Mouse (Mus musculus) intestine, embryonic 16.5 days (tissue): ENCODE measurements around the gene Tmem80. TPM values are rescaled to one million over a fixed set of nuclear protein-coding genes. Genes with fewer than 3 reads are reported as not detected.

Experiments
- ATAC-seq: fragments of 200-750 bp; cut with Nextera tagmentation; 2 replicates; pipeline ENCODE4 v1.8.0; 2017; ENCODE audit warnings: moderate TSS enrichment, moderate library complexity
- H3K27ac ChIP-seq: fragments of 300-500 bp; sonication (generic); 2 replicates; pipeline ENCODE4 v1.5.1; 2014; ENCODE audit warnings: mild to moderate bottlenecking, low read length
- H3K27me3 ChIP-seq: fragments of 300-500 bp; sonication (generic); replicated peaks from 2 replicates; pipeline ENCODE4 v1.6.1; 2014; ENCODE audit warnings: low read length, control low read depth, mixed read lengths; ENCODE audit not compliant: control insufficient read depth, insufficient read depth
- H3K36me3 ChIP-seq: fragments of 300-500 bp; sonication (generic); 2 replicates; pipeline ENCODE4 v1.6.1; 2014; ENCODE audit warnings: low read length, control low read depth; ENCODE audit not compliant: control insufficient read depth, insufficient read depth
- H3K4me1 ChIP-seq: fragments of 300-500 bp; sonication (generic); 2 replicates; pipeline ENCODE4 v1.6.1; 2014; ENCODE audit warnings: low read length, control low read depth, mixed read lengths; ENCODE audit not compliant: control insufficient read depth, insufficient read depth
- H3K4me2 ChIP-seq: fragments of 300-500 bp; sonication (generic); 2 replicates; pipeline ENCODE4 v1.6.1; 2014; ENCODE audit warnings: low read depth, low read length, control low read depth
- H3K4me3 ChIP-seq: fragments of 300-500 bp; sonication (generic); 2 replicates; pipeline ENCODE4 v1.5.1; 2014; ENCODE audit warnings: mild to moderate bottlenecking, low read length
- H3K9ac ChIP-seq: fragments of 300-500 bp; sonication (generic); 2 replicates; pipeline ENCODE4 v1.6.1; 2014; ENCODE audit warnings: low read depth, low read length
- H3K9me3 ChIP-seq: fragments of 300-500 bp; sonication (generic); 2 replicates; pipeline ENCODE4 v1.6.1; 2016; ENCODE audit warnings: low read length, control low read depth; ENCODE audit not compliant: control insufficient read depth
- WGBS: fragments of 180-500 bp; shearing (Covaris S2); extraction: QIAGEN DNeasy Blood & Tissue Kit; methylation state at CpG from one replicate; pipeline ENCODE4 v1.1.7; 2014; 5-methylcytosine and 5-hydroxymethylcytosine counted together
- polyA plus RNA-seq: library from polyadenylated mRNA; unstranded; fragments of >200 nt; fragmentation: Nextera tagmentation; extraction: Ambion mirVana; gene quantifications from 2 replicates; pipeline ENCODE4 v1.2.1, GENCODE M21; 2015

Tmem80 gene
- polyA plus RNA-seq, 1 experiment from 2014 or later: 34.2 TPM

DNA sequence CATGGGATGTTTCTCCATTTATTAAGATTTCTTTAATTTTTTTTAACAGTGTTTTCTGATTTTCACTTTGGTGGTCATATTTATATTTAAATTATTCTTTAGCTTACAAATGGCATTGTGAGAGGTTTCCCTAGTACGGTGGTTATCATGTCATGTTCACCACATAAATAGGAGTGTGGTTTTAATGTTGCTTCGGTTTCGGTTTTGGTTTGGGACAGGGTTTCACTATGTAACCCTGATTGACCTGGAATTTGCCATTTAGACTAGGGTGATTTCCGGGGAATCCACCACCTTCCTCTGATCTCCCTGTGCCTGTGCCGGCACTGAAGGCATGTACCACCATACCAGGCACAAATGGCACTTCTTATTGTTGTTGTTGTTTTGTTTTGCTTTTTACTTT is 17.2 kb downstream of the Tmem80 start:
- Histone ChIP-seq H3K27ac (no peak overlapping the region), H3K4me3 (no peak overlapping the region), H3K4me2 (no peak overlapping the region), H3K4me1 (peaks cover 25% of the 10 kb centered on the region), H3K27me3 (no peaks in the 10 kb centered on the region), H3K9ac (no peak overlapping the region), H3K36me3 (no peaks in the 10 kb centered on the region; the same call in 1 of the 2 replicates), H3K9me3 (no peaks in the 10 kb centered on the region)
- WGBS: 87% methylated on average over 5 of the region's 5 CpGs
- ATAC-seq: no peak

DNA sequence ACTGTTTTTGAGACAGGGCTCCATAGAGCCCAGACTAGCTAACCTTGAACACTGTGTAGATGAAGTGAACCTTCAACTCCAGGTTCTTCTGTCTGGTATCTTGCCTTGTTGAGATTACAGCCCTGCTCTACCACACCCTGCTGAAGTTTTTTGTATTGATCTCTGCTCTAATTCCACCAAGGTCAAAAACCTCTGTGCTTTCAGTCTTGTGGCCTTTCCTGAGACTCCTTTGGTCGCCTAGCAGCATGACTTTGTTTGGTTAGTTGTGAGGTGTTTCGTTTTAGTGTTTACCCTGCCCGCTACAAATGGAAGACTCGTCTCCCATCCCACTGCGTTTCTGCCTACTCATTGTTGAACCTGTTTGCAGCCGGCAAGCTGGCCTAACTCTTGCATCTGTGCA is 23.5 kb downstream of the Tmem80 start:
- Histone ChIP-seq H3K4me3 (no peak overlapping the region), H3K27ac (peak overlapping the region; percentile 63)
- 44% methylated on average over 6 of the region's 6 CpGs for WGBS

DNA sequence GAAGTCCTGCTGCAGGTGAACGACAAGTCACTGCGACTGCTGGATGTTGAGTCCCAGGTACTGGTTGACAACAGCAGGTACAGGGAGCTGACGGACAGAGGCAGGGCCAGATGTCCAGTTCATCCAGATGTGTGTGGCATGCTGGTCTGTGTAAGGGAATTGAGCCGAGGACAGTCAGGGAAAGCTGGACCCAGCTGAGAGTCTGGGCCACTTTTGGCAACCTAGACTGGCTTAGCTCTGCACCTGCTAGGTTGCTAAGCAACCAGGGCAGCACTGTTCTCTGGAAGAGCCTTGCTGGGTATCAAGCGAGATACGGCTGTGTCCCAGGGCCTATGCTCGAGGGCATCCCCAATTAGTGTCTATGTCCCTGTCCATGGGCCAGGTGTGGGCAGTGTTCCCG is 27.5 kb downstream of the Tmem80 start:
- H3K4me3 ChIP-seq: no peak overlapping the region
- no peaks in the 10 kb centered on the region for H3K27me3 ChIP-seq
- WGBS: 81% methylated on average over 8 of the region's 8 CpGs

More for the DNA sequence above, 23.5 kb downstream of the Tmem80 start:
- H3K27me3 ChIP-seq: no peaks in the 10 kb centered on the region
- H3K4me1 ChIP-seq: peaks cover 7% of the 10 kb centered on the region; the same call in 1 of the 2 replicates
- H3K4me2 ChIP-seq: peak overlapping the region; percentile 21; the same call in 1 of the 2 replicates
- no peaks in the 10 kb centered on the region for H3K9me3 ChIP-seq
- no peak overlapping the region for H3K9ac ChIP-seq
- ATAC-seq: peak; percentile 83
- H3K36me3 ChIP-seq: 0 out of 2 replicates have a peak, but pooled peaks cover under 1% of the 10 kb centered on the region

DNA sequence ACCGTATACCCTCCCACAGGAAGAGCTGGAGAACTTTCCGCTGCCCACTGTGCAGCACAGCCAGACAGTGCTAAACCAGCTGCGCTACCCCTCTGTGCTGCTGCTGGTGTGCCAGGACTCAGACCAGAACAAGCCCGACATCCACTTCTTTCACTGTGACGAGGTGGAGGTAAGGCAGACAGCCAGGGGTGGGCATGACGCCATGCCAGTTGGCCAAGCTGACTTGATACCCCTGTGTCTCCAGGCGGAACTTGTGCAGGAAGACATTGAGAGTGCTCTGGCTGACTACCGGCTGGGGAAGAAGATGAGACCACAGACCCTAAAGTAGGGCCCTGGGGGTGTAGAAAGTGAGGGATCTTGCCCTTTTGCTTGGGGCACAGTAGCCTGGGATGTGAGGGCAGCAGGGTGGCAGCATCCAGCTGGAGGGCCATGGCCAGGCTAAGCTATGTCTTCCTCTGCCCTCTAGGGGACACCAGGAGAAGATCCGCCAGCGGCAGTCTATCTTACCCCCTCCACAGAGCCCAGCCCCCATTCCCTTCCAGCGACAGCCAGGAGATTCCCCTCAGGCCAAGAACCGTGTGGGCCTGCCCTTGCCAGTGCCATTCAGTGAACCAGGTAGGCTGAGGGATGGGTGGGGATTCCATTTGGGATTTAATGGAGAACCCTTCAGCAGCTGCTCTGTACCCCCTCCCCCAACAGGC is 28.2 kb downstream of the Tmem80 start:
- 64% methylated on average over 12 of the region's 12 CpGs for WGBS

More for the DNA sequence above, 27.5 kb downstream of the Tmem80 start:
- Histone ChIP-seq H3K4me2 (no peak overlapping the region), H3K4me1 (peaks cover 7% of the 10 kb centered on the region; the same call in 1 of the 2 replicates), H3K36me3 (0 out of 2 replicates have a peak, but pooled peaks cover 3% of the 10 kb centered on the region), H3K27ac (no peak overlapping the region), H3K9me3 (no peaks in the 10 kb centered on the region), H3K9ac (no peak overlapping the region)
- no peak for ATAC-seq

DNA sequence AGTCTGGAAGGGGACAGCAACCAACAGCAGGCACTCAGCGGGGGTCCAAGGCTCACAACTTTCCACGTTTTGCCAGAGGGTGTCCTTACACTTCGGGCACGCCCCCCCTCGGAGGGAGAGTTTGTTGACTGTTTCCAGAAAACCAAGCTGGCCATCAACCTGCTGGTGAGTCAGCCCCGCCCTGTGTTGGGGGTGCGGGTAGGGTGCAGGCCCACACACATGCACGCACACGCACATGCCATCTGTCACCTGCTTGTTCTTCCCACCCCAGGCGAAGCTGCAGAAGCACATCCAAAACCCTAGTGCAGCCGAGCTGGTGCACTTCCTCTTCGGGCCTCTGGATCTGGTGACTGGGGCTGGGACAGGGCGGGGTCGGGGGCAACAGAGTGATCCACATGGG is 29.4 kb downstream of the Tmem80 start:
- no peaks in the 10 kb centered on the region for H3K9me3 ChIP-seq
- H3K4me1 ChIP-seq: peaks cover 9% of the 10 kb centered on the region; the same call in 1 of the 2 replicates
- no peak overlapping the region for H3K9ac ChIP-seq
- no peak overlapping the region for H3K4me3 ChIP-seq
- H3K27me3 ChIP-seq: no peaks in the 10 kb centered on the region
- no peak overlapping the region for H3K4me2 ChIP-seq
- H3K36me3 ChIP-seq: 0 out of 2 replicates have a peak, but pooled peaks cover 3% of the 10 kb centered on the region
- WGBS: 73% methylated on average over 14 of the region's 14 CpGs
- ATAC-seq: no peak; the same call in 1 of the 2 replicates
- no peak overlapping the region for H3K27ac ChIP-seq

More for the DNA sequence above, 28.2 kb downstream of the Tmem80 start:
- H3K9ac ChIP-seq: no peak overlapping the region
- H3K9me3 ChIP-seq: no peaks in the 10 kb centered on the region
- peaks cover 9% of the 10 kb centered on the region for H3K4me1 ChIP-seq
- H3K27ac ChIP-seq: no peak overlapping the region
- no peak overlapping the region for H3K4me3 ChIP-seq
- 0 out of 2 replicates have a peak, but pooled peaks have one; percentile 26 for ATAC-seq
- 0 out of 2 replicates have a peak, but pooled peaks cover 3% of the 10 kb centered on the region for H3K36me3 ChIP-seq
- no peak overlapping the region for H3K4me2 ChIP-seq
- H3K27me3 ChIP-seq: no peaks in the 10 kb centered on the region

DNA sequence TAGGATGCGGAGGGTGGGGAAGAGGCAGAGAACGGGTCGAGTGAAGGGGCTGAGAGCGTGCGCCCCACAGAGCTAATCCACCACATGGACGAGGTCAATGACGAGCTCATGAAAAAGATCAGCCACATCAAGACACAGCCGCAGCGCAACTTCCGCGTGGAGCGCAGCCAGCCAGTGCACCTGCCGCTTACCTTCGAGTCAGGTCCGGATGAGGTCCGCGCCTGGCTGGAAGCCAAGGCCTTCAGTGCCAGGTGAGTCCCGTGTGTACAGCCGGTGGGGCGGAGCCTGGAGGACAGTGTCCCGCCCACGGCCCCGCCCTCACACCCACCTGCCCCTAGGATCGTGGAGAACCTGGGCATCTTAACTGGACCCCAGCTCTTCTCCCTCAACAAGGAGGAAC is 34.0 kb downstream of the Tmem80 start:
- H3K9ac ChIP-seq: no peak overlapping the region
- peak; percentile 77 for ATAC-seq
- no peaks in the 10 kb centered on the region for H3K9me3 ChIP-seq
- H3K36me3 ChIP-seq: no peaks in the 10 kb centered on the region
- WGBS: 15% methylated on average over 24 of the region's 24 CpGs
- peaks cover 9% of the 10 kb centered on the region; the same call in 1 of the 2 replicates for H3K4me1 ChIP-seq
- no peak overlapping the region for H3K4me2 ChIP-seq
- peak overlapping the region; percentile 69; the same call in 1 of the 2 replicates for H3K27ac ChIP-seq
- no peak overlapping the region for H3K4me3 ChIP-seq
- no peaks in the 10 kb centered on the region for H3K27me3 ChIP-seq

DNA sequence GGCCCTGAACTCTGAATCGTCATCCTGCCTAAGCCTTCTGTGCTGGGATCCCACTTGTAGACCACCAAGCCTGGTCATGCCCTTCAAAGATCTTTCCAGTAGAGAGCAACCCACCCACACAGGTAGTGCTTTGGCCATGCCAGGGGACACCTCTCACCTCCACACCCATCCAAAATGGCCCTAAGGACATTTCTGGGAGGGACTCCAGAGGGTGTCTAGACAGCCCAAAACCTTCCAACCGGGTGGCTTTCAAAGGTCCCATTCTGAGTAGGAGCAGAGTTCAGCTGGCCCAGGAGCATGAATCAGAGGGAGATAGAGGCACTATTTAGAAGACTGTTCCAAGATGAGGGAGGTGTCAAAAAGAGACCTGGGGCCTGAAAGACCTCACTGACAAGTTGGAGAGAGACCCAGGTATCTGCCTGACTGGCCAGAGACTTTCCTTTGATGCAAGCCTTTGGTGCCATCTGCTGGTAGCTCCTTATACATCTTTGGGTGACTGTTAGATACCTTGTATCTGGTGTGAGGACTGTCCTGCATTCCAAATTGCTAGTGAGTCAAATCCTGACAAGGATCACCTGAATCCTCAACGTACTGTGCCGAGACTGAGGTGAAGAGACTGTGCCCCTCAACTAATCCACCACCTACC is 35.7 kb downstream of the Tmem80 start:
- H3K36me3 ChIP-seq: no peaks in the 10 kb centered on the region
- no peak overlapping the region for H3K4me2 ChIP-seq
- no peak overlapping the region for H3K9ac ChIP-seq
- WGBS: 60% methylated on average over 4 of the region's 4 CpGs
- H3K9me3 ChIP-seq: no peaks in the 10 kb centered on the region
- peaks cover 9% of the 10 kb centered on the region; the same call in 1 of the 2 replicates for H3K4me1 ChIP-seq
- H3K27me3 ChIP-seq: no peaks in the 10 kb centered on the region
- peak; percentile 72 for ATAC-seq
- no peak overlapping the region for H3K4me3 ChIP-seq
- H3K27ac ChIP-seq: no peak overlapping the region

DNA sequence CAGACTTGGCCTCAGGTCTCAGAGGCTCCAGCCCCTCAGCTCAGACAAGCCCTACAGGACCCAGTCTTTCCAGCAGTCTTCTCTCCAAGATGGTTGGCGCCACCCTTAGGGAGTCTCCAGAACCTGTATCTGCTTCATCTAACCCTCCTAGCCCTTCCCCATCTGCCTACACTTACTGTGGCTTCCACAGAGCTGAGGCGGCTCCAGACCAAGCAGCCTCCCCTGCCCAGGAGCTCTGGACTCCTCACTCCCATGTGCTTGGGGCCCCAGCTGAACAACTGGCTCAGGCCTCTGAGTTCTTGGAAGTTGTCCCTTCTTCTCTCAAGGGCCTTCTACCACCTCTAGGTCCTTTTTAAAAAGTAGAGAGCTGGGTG is 36.2 kb downstream of the Tmem80 start:
- 0 out of 2 replicates have a peak, but pooled peaks have one; percentile 1 for ATAC-seq
- Histone ChIP-seq H3K4me1 (peaks cover 9% of the 10 kb centered on the region; the same call in 1 of the 2 replicates), H3K9me3 (no peaks in the 10 kb centered on the region), H3K9ac (no peak overlapping the region), H3K4me3 (no peak overlapping the region), H3K27ac (no peak overlapping the region), H3K4me2 (no peak overlapping the region), H3K27me3 (no peaks in the 10 kb centered on the region), H3K36me3 (no peaks in the 10 kb centered on the region)
- 74% methylated on average over 2 of the region's 2 CpGs for WGBS

DNA sequence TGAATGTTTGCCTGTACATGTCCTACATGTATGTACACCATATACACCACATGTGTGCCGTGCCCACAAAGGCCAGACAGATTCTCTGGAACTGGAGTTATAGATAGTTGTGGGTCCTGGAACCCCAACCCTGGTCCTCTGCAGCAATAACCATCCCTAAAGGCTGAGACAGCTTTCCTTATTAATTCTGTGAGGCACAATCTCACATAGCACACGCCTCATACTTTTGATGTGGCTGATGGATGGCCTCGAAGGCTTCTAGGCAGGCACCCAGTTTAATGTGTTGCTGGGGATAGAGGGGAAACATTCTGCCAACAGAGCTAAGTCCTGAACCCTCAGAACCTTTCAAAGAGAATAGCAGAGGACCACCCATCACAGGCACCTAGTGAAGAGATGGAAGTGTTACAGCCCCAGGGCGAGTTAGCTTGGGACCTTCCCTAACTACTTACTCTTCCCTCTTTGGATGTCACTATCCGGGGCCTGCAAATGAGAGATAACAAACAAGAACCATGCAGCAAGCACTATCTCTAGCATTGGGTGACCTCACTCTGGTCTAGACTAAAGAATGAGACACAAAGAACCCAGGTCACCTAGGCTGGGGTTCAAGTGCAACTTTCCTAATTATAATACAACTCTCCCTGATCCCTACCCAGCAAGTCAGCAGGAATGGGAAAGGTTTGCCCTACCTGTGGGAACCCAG is 37.0 kb downstream of the Tmem80 start:
- no peaks in the 10 kb centered on the region for H3K27me3 ChIP-seq
- ATAC-seq: 0 out of 2 replicates have a peak, but pooled peaks have one; percentile 26
- WGBS: 79% methylated on average over 5 of the region's 5 CpGs

More for the DNA sequence above, 37.0 kb downstream of the Tmem80 start:
- H3K27ac ChIP-seq: no peak overlapping the region
- no peak overlapping the region for H3K4me3 ChIP-seq
- no peak overlapping the region for H3K9ac ChIP-seq
- peaks cover 9% of the 10 kb centered on the region; the same call in 1 of the 2 replicates for H3K4me1 ChIP-seq
- no peak overlapping the region for H3K4me2 ChIP-seq
- no peaks in the 10 kb centered on the region for H3K36me3 ChIP-seq
- H3K9me3 ChIP-seq: no peaks in the 10 kb centered on the region
